Mouse (Mus musculus): Measurements from ENCODE around the gene Bcap31. TPM values are rescaled to one million over a fixed set of nuclear protein-coding genes. Genes with fewer than 3 reads are reported as not detected.
A peak's percentile ranks its signal among the peaks of the same experiment; 100 is the strongest.

Bcap31 gene
- polyA plus RNA-seq, 1 experiment from 2014 or later = 129 TPM

DNA sequence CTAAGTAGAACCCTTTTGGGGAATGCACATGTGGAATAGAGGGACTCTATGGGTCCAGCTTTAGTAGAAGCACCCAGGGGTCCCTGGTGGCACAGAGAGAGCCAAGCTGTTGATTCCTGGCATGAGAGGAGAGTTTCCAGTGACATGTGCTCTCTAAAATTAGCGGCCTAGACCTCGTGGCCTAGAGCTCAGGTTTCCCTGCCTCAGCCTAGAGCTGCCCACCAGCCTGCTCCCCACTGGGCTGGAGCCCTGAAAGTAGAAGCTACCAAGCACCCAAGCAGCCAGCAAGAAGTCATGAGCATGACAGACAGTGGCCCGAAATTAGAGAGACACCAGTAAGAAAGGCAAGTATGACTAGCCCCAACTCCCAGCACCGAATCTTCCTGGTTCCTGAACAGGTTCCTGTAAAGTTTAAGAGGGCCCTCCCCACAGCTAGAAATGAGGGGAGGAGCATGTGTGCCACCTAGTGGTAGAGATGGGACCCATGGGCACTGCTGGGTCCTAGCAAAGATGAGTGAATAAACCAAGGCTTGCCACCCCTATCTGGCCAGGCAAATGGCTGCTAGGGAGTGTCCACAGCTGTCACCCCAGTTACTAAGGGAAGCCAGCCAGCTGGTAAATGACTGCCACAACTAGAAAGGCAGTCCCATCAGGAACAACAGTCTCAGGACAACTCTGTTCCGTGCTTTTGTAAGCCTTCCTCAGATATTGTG lies 24.9 kb downstream of the Bcap31 start:
- 0 out of 2 replicates have a peak, but pooled peaks have one; percentile 24 for ATAC-seq (ENCODE audit: low read depth)
- Histone ChIP-seq H3K4me1 (ENCODE audit: control insufficient read depth, low read depth, low read length) (no peaks in the 10 kb centered on the region), H3K27ac (ENCODE audit: low read length) (no peak overlapping the region), H3K27me3 (ENCODE audit: control insufficient read depth, insufficient read depth, low read depth, low read length) (no peaks in the 10 kb centered on the region), H3K36me3 (ENCODE audit: control insufficient read depth, insufficient read depth) (no peaks in the 10 kb centered on the region; the same call in none of the 2 replicates), H3K4me2 (ENCODE audit: low read depth, low read length) (no peak overlapping the region), H3K9ac (ENCODE audit: low read depth, low read length) (no peak overlapping the region), H3K9me3 (replicated peaks; ENCODE audit: control insufficient read depth, low read length) (no peaks in the 10 kb centered on the region), H3K4me3 (ENCODE audit: low read depth, low read length) (no peak overlapping the region)
- WGBS (ENCODE audit: insufficient replicate concordance) = 51% methylated on average over 5 of the region's 5 CpGs

GRCm38 (mm10) chrX:73685629-73686028 lies 30.3 kb downstream of the Bcap31 start:
- Histone ChIP-seq H3K4me2 (ENCODE audit: low read depth, low read length) (no peak overlapping the region), H3K4me1 (ENCODE audit: control insufficient read depth, low read depth, low read length) (no peaks in the 10 kb centered on the region), H3K9ac (ENCODE audit: low read depth, low read length) (no peak overlapping the region), H3K4me3 (ENCODE audit: low read depth, low read length) (no peak overlapping the region), H3K27ac (ENCODE audit: low read length) (no peak overlapping the region), H3K27me3 (ENCODE audit: control insufficient read depth, insufficient read depth, low read depth, low read length) (no peaks in the 10 kb centered on the region; the same call in 1 of the 2 replicates), H3K36me3 (ENCODE audit: control insufficient read depth, insufficient read depth) (no peaks in the 10 kb centered on the region; the same call in none of the 2 replicates), H3K9me3 (replicated peaks; ENCODE audit: control insufficient read depth, low read length) (no peaks in the 10 kb centered on the region)
- no peak for ATAC-seq (ENCODE audit: low read depth)
- 66% methylated on average over 3 of the region's 3 CpGs for WGBS (ENCODE audit: insufficient replicate concordance)

- Histone ChIP-seq H3K27ac (ENCODE audit: low read length) (no peak overlapping the region), H3K4me2 (ENCODE audit: low read depth, low read length) (no peak overlapping the region), H3K4me3 (ENCODE audit: low read depth, low read length) (no peak overlapping the region), H3K9me3 (replicated peaks; ENCODE audit: control insufficient read depth, low read length) (no peaks in the 10 kb centered on the region), H3K9ac (ENCODE audit: low read depth, low read length) (no peak overlapping the region), H3K36me3 (ENCODE audit: control insufficient read depth, insufficient read depth) (no peaks in the 10 kb centered on the region; the same call in none of the 2 replicates), H3K27me3 (ENCODE audit: control insufficient read depth, insufficient read depth, low read depth, low read length) (no peaks in the 10 kb centered on the region; the same call in 1 of the 2 replicates), H3K4me1 (ENCODE audit: control insufficient read depth, low read depth, low read length) (no peaks in the 10 kb centered on the region)
- no peak for ATAC-seq (ENCODE audit: low read depth)
Measured at GRCm38 (mm10) chrX:73684978-73685377, 31.0 kb downstream of the Bcap31 start.

DNA sequence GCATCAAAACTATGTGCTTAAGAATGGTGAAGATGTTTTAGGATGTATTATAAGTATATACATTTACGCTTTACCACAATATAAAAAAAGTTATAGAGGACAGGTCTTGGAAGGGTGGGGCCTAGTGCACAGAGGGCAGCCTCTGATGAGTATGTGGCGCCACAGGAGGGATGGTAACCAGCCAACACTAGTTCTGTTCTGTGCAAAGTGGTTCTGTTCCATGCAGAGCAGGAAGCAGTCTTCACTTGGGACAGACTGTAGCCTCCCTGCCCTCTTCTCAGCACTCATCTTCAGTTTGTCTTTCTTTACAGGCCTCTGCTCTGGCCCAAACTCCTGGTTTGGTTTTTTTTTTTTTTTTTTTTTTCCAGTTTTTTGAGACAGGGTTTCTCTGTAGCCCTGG lies 31.8 kb downstream of the Bcap31 start:
- H3K4me1 ChIP-seq (ENCODE audit: control insufficient read depth, low read depth, low read length) = no peaks in the 10 kb centered on the region
- H3K36me3 ChIP-seq (ENCODE audit: control insufficient read depth, insufficient read depth) = no peaks in the 10 kb centered on the region; the same call in none of the 2 replicates
- 73% methylated on average over 2 of the region's 2 CpGs for WGBS (ENCODE audit: insufficient replicate concordance)
- no peaks in the 10 kb centered on the region; the same call in 1 of the 2 replicates for H3K27me3 ChIP-seq (ENCODE audit: control insufficient read depth, insufficient read depth, low read depth, low read length)
- H3K9ac ChIP-seq (ENCODE audit: low read depth, low read length) = no peak overlapping the region
- no peaks in the 10 kb centered on the region for H3K9me3 ChIP-seq (replicated peaks; ENCODE audit: control insufficient read depth, low read length)
- H3K4me2 ChIP-seq (ENCODE audit: low read depth, low read length) = no peak overlapping the region
- no peak for ATAC-seq (ENCODE audit: low read depth)
- no peak overlapping the region for H3K27ac ChIP-seq (ENCODE audit: low read length)
- H3K4me3 ChIP-seq (ENCODE audit: low read depth, low read length) = no peak overlapping the region

DNA sequence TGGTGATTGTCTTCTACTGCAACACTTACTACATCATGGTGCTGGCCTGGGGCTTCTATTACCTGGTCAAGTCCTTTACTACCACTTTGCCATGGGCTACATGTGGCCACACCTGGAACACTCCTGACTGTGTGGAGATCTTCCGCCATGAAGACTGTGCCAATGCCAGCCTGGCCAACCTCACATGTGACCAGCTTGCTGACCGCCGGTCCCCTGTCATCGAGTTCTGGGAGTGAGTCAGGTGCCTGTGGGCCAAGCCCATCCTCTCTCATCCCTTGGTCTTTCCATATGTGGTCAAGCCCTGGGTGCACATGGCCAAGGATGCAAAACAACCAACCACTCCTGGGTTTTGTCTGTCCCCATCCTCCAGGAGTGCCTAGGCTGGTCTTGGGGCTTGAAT lies 39.3 kb downstream of the Bcap31 start:
- H3K4me3 ChIP-seq (ENCODE audit: low read depth, low read length) = no peak overlapping the region
- H3K9me3 ChIP-seq (replicated peaks; ENCODE audit: control insufficient read depth, low read length) = no peaks in the 10 kb centered on the region
- no peak overlapping the region for H3K9ac ChIP-seq (ENCODE audit: low read depth, low read length)
- H3K36me3 ChIP-seq (ENCODE audit: control insufficient read depth, insufficient read depth) = no peaks in the 10 kb centered on the region
- 68% methylated on average over 4 of the region's 4 CpGs for WGBS (ENCODE audit: insufficient replicate concordance)
- ATAC-seq (ENCODE audit: low read depth) = no peak
- H3K4me2 ChIP-seq (ENCODE audit: low read depth, low read length) = no peak overlapping the region
- H3K27ac ChIP-seq (ENCODE audit: low read length) = no peak overlapping the region
- no peaks in the 10 kb centered on the region for H3K4me1 ChIP-seq (ENCODE audit: control insufficient read depth, low read depth, low read length)
- peaks cover 26% of the 10 kb centered on the region for H3K27me3 ChIP-seq (ENCODE audit: control insufficient read depth, insufficient read depth, low read depth, low read length)

DNA sequence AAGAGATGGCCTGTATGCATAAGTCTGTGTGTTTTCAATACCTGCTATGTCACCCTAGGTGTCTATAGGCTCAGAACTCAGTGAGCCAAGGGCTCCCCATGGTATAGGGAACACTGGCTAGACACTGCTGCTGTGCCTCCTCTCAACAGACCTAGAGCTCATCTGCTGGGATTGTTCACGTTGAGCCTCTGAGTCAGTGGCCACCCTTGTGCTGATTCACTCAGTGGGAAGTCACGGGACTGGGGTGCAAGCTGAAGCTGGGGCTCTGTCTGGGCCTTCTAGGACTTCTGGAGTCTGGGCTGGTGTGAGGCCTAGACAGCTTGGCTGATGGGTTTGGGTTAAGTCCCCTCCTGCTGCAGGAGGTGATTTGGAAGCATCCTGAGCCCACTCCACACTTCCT lies 40.7 kb downstream of the Bcap31 start:
- Histone ChIP-seq H3K4me1 (ENCODE audit: control insufficient read depth, low read depth, low read length) (no peaks in the 10 kb centered on the region), H3K27me3 (ENCODE audit: control insufficient read depth, insufficient read depth, low read depth, low read length) (peaks cover 26% of the 10 kb centered on the region), H3K9me3 (replicated peaks; ENCODE audit: control insufficient read depth, low read length) (no peaks in the 10 kb centered on the region), H3K4me2 (ENCODE audit: low read depth, low read length) (no peak overlapping the region), H3K4me3 (ENCODE audit: low read depth, low read length) (no peak overlapping the region), H3K9ac (ENCODE audit: low read depth, low read length) (no peak overlapping the region), H3K36me3 (ENCODE audit: control insufficient read depth, insufficient read depth) (no peaks in the 10 kb centered on the region), H3K27ac (ENCODE audit: low read length) (no peak overlapping the region)
- WGBS (ENCODE audit: insufficient replicate concordance) = 29% methylated on average over 2 of the region's 2 CpGs
- no peak for ATAC-seq (ENCODE audit: low read depth)

- 37% methylated on average over 20 of the region's 20 CpGs for WGBS (ENCODE audit: insufficient replicate concordance)
- no peak for ATAC-seq (ENCODE audit: low read depth)
- H3K4me3 ChIP-seq (ENCODE audit: low read depth, low read length) = peak overlapping the region; percentile 57
- no peak overlapping the region for H3K27ac ChIP-seq (ENCODE audit: low read length)
- peaks cover 26% of the 10 kb centered on the region for H3K27me3 ChIP-seq (ENCODE audit: control insufficient read depth, insufficient read depth, low read depth, low read length)
- no peaks in the 10 kb centered on the region for H3K36me3 ChIP-seq (ENCODE audit: control insufficient read depth, insufficient read depth)
- no peak overlapping the region; the same call in 1 of the 2 replicates for H3K9ac ChIP-seq (ENCODE audit: low read depth, low read length)
- no peaks in the 10 kb centered on the region for H3K4me1 ChIP-seq (ENCODE audit: control insufficient read depth, low read depth, low read length)
- H3K9me3 ChIP-seq (replicated peaks; ENCODE audit: control insufficient read depth, low read length) = no peaks in the 10 kb centered on the region
- H3K4me2 ChIP-seq (ENCODE audit: low read depth, low read length) = peak overlapping the region; percentile 68
Measured at GRCm38 (mm10) chrX:73673968-73674661, 41.9 kb downstream of the Bcap31 start.

DNA sequence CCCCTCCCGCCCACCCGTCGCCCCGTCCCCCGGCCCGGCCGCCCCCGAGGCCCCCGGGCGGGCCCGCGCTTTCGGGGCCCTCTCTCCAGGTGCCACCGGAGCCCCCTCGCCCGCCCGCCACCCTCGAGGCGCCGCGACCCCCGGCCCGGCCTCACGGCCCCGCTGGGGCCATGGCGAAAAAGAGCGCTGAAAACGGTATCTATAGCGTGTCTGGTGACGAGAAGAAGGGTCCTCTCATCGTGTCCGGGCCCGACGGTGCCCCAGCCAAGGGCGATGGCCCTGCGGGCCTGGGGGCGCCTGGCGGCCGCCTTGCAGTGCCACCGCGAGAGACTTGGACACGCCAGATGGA lies 42.4 kb downstream of the Bcap31 start:
- no peaks in the 10 kb centered on the region for H3K9me3 ChIP-seq (replicated peaks; ENCODE audit: control insufficient read depth, low read length)
- no peaks in the 10 kb centered on the region for H3K36me3 ChIP-seq (ENCODE audit: control insufficient read depth, insufficient read depth)
- H3K27me3 ChIP-seq (ENCODE audit: control insufficient read depth, insufficient read depth, low read depth, low read length) = peaks cover 26% of the 10 kb centered on the region
- no peak overlapping the region; the same call in 1 of the 2 replicates for H3K9ac ChIP-seq (ENCODE audit: low read depth, low read length)
- no peak for ATAC-seq (ENCODE audit: low read depth)
- WGBS (ENCODE audit: insufficient replicate concordance) = 24% methylated on average over 27 of the region's 42 CpGs
- H3K4me3 ChIP-seq (ENCODE audit: low read depth, low read length) = peak overlapping the region; percentile 57
- H3K4me1 ChIP-seq (ENCODE audit: control insufficient read depth, low read depth, low read length) = no peaks in the 10 kb centered on the region
- peak overlapping the region; percentile 68 for H3K4me2 ChIP-seq (ENCODE audit: low read depth, low read length)
- H3K27ac ChIP-seq (ENCODE audit: low read length) = no peak overlapping the region
